Mouse (Mus musculus) natural killer cell, adult 2 months (primary cell): ENCODE measurements around the gene Pank1.

Experiments used
- DNase-seq, 2 experiments: peaks; one replicate each; pipeline ENCODE4 v3.0.0; 2022; ENCODE audit warnings: low spot score in 2 of 2

Pank1 gene

GRCm38 (mm10) chr19:34878603-34879541 is at the start of gene Pank1:
TSS of gene Pank1 (minus strand) at chr19:34879455.
- peak; percentile 28 to 42 for DNase-seq

- no peak for DNase-seq
Measured at GRCm38 (mm10) chr19:34922603-34922963, 43.3 kb upstream of the Pank1 start.

- DNase-seq, result peak; percentile 89 to 92
Measured at GRCm38 (mm10) chr19:34921652-34922602, 42.7 kb upstream of the Pank1 start, which contains the start of gene Kif20b. TSS of gene Kif20b (plus strand) at chr19:34922361.

- peak in 1 of 2 experiments; percentile 14 for DNase-seq
Measured at GRCm38 (mm10) chr19:34921253-34921651, 42.0 kb upstream of the Pank1 start.

GRCm38 (mm10) chr19:34920531-34920930 is 41.3 kb upstream of the Pank1 start:
- DNase-seq, result no peak

- no peak for DNase-seq
Measured at GRCm38 (mm10) chr19:34920066-34920465, 40.8 kb upstream of the Pank1 start.

- DNase-seq, result no peak
Measured at GRCm38 (mm10) chr19:34912366-34912765, 33.1 kb upstream of the Pank1 start.

- no peak for DNase-seq
Measured at GRCm38 (mm10) chr19:34906772-34907171, 27.5 kb upstream of the Pank1 start.

GRCm38 (mm10) chr19:34905424-34905823 is 26.2 kb upstream of the Pank1 start:
- peak in 1 of 2 experiments; percentile 19 for DNase-seq

- no peak for DNase-seq
Measured at GRCm38 (mm10) chr19:34904032-34904431, 24.8 kb upstream of the Pank1 start.

GRCm38 (mm10) chr19:34901735-34902134 is 22.5 kb upstream of the Pank1 start:
- DNase-seq, result no peak

- DNase-seq, result no peak
Measured at GRCm38 (mm10) chr19:34901266-34901665, 22.0 kb upstream of the Pank1 start.

- DNase-seq, result no peak
Measured at GRCm38 (mm10) chr19:34898941-34899340, 19.7 kb upstream of the Pank1 start.

- DNase-seq, result no peak
Measured at GRCm38 (mm10) chr19:34897082-34897965, 18.1 kb upstream of the Pank1 start.

GRCm38 (mm10) chr19:34895082-34895481 is 15.8 kb upstream of the Pank1 start:
- no peak for DNase-seq

GRCm38 (mm10) chr19:34891590-34891989 is 12.3 kb upstream of the Pank1 start:
- no peak for DNase-seq

GRCm38 (mm10) chr19:34890981-34891380 is 11.7 kb upstream of the Pank1 start:
- no peak for DNase-seq

GRCm38 (mm10) chr19:34886324-34886723 is 7.1 kb upstream of the Pank1 start:
- no peak for DNase-seq

- DNase-seq, result no peak
Measured at GRCm38 (mm10) chr19:34883526-34884224, 4.4 kb upstream of the Pank1 start.

GRCm38 (mm10) chr19:34882443-34882842 is 3.2 kb upstream of the Pank1 start:
- no peak for DNase-seq

- no peak for DNase-seq
Measured at GRCm38 (mm10) chr19:34881160-34881559, 1.9 kb upstream of the Pank1 start.
